Mouse (Mus musculus) liver, postnatal 0 days (tissue): Measurements from ENCODE around the gene Nelfa. TPM values are rescaled to one million over a fixed set of nuclear protein-coding genes. Genes with fewer than 3 reads are reported as not detected.
A peak's percentile ranks its signal among the peaks of the same experiment; 100 is the strongest.

Experiments used
- ATAC-seq: fragments of 200-750 bp; cut with Nextera tagmentation; 2 replicates; pipeline ENCODE4 v1.8.0; 2017; ENCODE audit warnings: mild to moderate bottlenecking, moderate library complexity
- DNase-seq: peaks from one replicate; pipeline ENCODE4 v3.0.0-alpha.2; 2016
- H3K27ac ChIP-seq: fragments of 300-500 bp; sonication (generic); 2 replicates; pipeline ENCODE4 v1.5.1; 2014; ENCODE audit warnings: antibody characterized with exemption, moderate library complexity, mild to moderate bottlenecking, low read depth
- H3K27me3 ChIP-seq: fragments of 300-500 bp; sonication (generic); 2 replicates; pipeline ENCODE4 v1.6.1; 2014; ENCODE audit warnings: low read length, control low read depth, mixed read lengths; ENCODE audit not compliant: insufficient read depth
- H3K36me3 ChIP-seq: fragments of 300-500 bp; sonication (generic); replicated peaks from 2 replicates; pipeline ENCODE4 v1.6.1; 2014; ENCODE audit warnings: mild to moderate bottlenecking, control low read depth, low read length, moderate library complexity, mixed read lengths; ENCODE audit not compliant: insufficient read depth
- H3K4me1 ChIP-seq: fragments of 300-500 bp; sonication (generic); 2 replicates; pipeline ENCODE4 v1.6.1; 2014; ENCODE audit warnings: antibody characterized with exemption, mild to moderate bottlenecking, control low read depth; ENCODE audit not compliant: insufficient read depth
- H3K4me2 ChIP-seq: fragments of 300-500 bp; sonication (generic); 2 replicates; pipeline ENCODE4 v1.6.1; 2014; ENCODE audit warnings: low read depth, mild to moderate bottlenecking, low read length, moderate library complexity, mixed read lengths
- H3K4me3 ChIP-seq: fragments of 300-500 bp; sonication (generic); 2 replicates; pipeline ENCODE4 v1.5.1; 2014; ENCODE audit warnings: low read depth, low read length
- H3K9ac ChIP-seq: fragments of 300-500 bp; sonication (generic); replicated peaks from 2 replicates; pipeline ENCODE4 v1.6.1; 2014; ENCODE audit warnings: mild to moderate bottlenecking, moderate library complexity
- H3K9me3 ChIP-seq: fragments of 300-500 bp; sonication (generic); 2 replicates; pipeline ENCODE4 v1.6.1; 2016; ENCODE audit warnings: mild to moderate bottlenecking, control low read depth, low read length, mixed read lengths
- CTCF ChIP-seq: sonication (generic); IDR thresholded peaks from 2 replicates; pipeline ENCODE4 v1.5.1; 2016; ENCODE audit warnings: antibody characterized with exemption, low read depth
- EP300 ChIP-seq: IDR thresholded peaks from 2 replicates; pipeline ENCODE4 v1.6.1; 2016; ENCODE audit warnings: antibody characterized with exemption, low read depth, mild to moderate bottlenecking
- WGBS: fragments of 180-500 bp; shearing (Covaris S2); extraction: QIAGEN DNeasy Blood & Tissue Kit; methylation state at CpG from one replicate; pipeline ENCODE4 v1.1.7; 2014; ENCODE audit not compliant: insufficient replicate concordance; 5-methylcytosine and 5-hydroxymethylcytosine counted together
- polyA plus RNA-seq: library from polyadenylated mRNA; unstranded; fragments of >200 nt; fragmentation: Nextera tagmentation; extraction: Ambion mirVana; gene quantifications from 2 replicates; pipeline ENCODE4 v1.2.1, GENCODE M21; 2015

Gene Nelfa
- 12.3 and 13.0 TPM in 2 replicates for polyA plus RNA-seq

DNA sequence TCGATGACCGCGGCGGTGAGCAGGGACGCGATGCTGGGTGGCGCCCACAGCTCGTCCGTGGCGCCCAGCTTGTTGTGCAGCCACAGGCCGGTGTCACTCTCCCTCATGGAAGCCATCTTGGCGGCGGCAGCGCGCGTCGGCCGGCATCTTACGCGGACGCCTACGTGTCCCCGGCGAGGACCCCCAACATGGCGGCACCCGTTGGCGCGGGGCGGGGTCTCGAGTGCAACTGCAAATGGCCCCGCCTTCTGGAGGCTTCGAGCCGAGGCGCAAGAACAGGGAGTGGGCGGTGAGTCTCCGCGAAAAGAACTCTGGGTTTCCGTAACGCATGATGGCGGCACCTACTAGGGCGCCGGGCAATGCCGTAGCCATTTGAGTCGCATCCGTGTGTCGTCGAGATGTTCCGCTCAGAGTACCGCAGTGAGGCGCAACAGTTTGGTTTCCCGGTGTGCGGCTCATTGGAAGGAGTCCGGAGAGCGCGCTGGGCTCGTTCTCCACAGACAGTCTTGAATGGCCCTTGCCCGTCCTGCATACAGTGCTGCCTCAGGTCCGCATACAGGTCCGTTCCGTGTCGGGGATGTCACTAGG is at the start of gene Nelfa:
Gene Nelfa (minus strand): TSS at position 294 of the 588 bp plus-strand sequence.
- TF ChIP-seq EP300 = no peak; the same call in 1 of the 2 replicates
- TF ChIP-seq CTCF = peak; percentile 26
- peak within 1 kb of the TSS; percentile 90 for H3K4me3 ChIP-seq
- H3K9ac ChIP-seq = peak within 1 kb of the TSS; percentile 96
- H3K9me3 ChIP-seq = peaks cover 3% of the 10 kb centered on the region
- peak within 1 kb of the TSS; percentile 82 for H3K4me2 ChIP-seq
- peaks cover 26% of the 10 kb centered on the region for H3K4me1 ChIP-seq
- H3K36me3 ChIP-seq = 0 out of 2 replicates have a peak, but pooled peaks cover 5% of the 10 kb centered on the region
- no peaks in the 10 kb centered on the region for H3K27me3 ChIP-seq
- H3K27ac ChIP-seq = peak within 1 kb of the TSS; percentile 95
- peak; percentile 97 for ATAC-seq
- DNase-seq = peak; percentile 98
- WGBS = under 1% methylated on average over 52 of the region's 61 CpGs

GRCm38 (mm10) chr5:33983309-33984121 is 47.3 kb upstream of the Nelfa start, which contains the start of gene Gm1673:
Gene Gm1673 (plus strand): TSS chr5:33983433.
- under 1% methylated on average over 83 of the region's 88 CpGs for WGBS
- no peaks in the 10 kb centered on the region for H3K36me3 ChIP-seq
- ATAC-seq (peak; percentile 56), DNase-seq (peak; percentile 70)
- peak within 1 kb of the TSS; percentile 41 for H3K9ac ChIP-seq
- H3K27ac ChIP-seq = no peak within 1 kb of the TSS
- no peaks in the 10 kb centered on the region for H3K9me3 ChIP-seq
- peaks cover 8% of the 10 kb centered on the region; the same call in 1 of the 2 replicates for H3K4me1 ChIP-seq
- H3K27me3 ChIP-seq = peaks cover 25% of the 10 kb centered on the region
- peak within 1 kb of the TSS; percentile 87 for H3K4me2 ChIP-seq
- peak within 1 kb of the TSS; percentile 64 for H3K4me3 ChIP-seq
- peak; percentile 36 for TF ChIP-seq CTCF
- TF ChIP-seq EP300 = no peak

DNA sequence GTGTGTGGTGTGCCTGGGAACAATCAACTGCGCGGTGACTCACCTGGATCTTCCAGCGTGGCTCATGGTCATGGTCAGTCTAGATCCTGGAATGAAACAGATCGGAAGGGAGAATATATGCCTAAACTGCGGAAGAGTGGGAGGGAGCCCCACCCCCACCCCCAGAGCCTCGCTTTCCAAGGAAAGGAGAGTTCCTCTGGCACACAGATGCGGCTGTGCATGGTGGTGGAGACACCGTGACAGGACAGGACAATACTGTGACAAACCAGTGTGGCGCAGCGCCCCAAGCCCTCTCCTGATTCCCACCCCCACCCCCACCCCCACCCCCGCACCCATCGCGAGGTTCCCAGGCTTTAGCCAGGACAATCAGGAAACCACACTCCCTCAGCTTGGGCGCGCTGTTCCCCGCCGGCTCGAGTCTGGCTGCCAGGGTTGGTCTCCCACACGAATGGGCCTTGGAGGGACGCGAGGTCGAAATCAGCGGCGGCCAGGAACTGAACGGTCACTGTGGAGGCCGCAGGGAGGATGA is 46.6 kb upstream of the Nelfa start:
- ATAC-seq (no peak), DNase-seq (no peak)
- Histone ChIP-seq H3K4me2 (peak overlapping the region; percentile 87), H3K4me3 (peak overlapping the region; percentile 64), H3K27ac (no peak overlapping the region), H3K9me3 (no peaks in the 10 kb centered on the region), H3K9ac (peak overlapping the region; percentile 41), H3K4me1 (peaks cover 8% of the 10 kb centered on the region; the same call in 1 of the 2 replicates), H3K36me3 (no peaks in the 10 kb centered on the region), H3K27me3 (peaks cover 25% of the 10 kb centered on the region)
- 9% methylated on average over 26 of the region's 26 CpGs for WGBS
- no peak for TF ChIP-seq CTCF

DNA sequence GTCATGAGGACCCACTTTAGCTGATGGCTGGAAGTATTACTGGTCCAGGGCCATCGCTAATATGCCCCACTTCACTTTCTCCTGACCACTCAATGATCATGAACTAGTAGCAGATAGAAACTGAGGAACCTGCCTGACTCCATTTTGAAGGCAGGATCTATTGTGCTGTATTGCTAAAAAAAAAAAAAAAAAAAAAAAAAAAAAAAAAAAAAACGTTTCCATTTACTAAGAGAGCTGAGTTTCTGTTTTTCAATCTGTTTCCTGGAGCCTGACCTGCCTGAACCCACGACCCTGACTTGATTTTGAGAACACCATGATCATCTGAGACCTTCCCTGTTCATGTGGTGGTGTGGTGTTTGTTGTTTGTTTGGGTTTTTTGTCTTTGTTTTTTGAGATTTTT is 40.1 kb upstream of the Nelfa start:
- no peak for ATAC-seq
- H3K9me3 ChIP-seq = no peaks in the 10 kb centered on the region
- H3K4me2 ChIP-seq = no peak overlapping the region

DNA sequence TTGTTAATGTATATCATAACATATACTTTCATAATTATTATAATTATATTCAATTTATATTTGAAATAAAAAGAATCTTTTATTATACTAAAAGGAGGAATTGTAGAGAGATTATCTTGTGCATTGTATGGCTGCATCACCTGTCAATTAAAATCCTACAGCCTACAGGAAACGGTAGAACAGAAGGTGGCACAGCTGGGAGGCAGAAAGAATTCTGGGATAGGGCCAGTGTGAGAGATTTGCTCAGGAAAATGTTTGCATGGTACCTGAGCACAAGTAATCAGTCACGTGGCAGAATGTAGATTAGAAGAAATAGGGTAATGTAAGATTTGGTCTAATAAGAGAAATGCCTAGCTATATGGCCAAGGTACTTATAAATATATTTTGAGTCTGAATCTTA is 38.5 kb upstream of the Nelfa start:
- no peak for DNase-seq
- 61% methylated on average over 2 of the region's 2 CpGs for WGBS
- no peaks in the 10 kb centered on the region for H3K9me3 ChIP-seq
- H3K4me2 ChIP-seq = no peak overlapping the region
- H3K9ac ChIP-seq = no peak overlapping the region
- H3K27ac ChIP-seq = no peak overlapping the region
- ATAC-seq = no peak
- 0 out of 2 replicates have a peak, but pooled peaks cover 2% of the 10 kb centered on the region for H3K27me3 ChIP-seq
- no peak for TF ChIP-seq EP300
- no peak for TF ChIP-seq CTCF
- H3K36me3 ChIP-seq = no peaks in the 10 kb centered on the region
- H3K4me1 ChIP-seq = no peaks in the 10 kb centered on the region
- H3K4me3 ChIP-seq = no peak overlapping the region

More for the DNA sequence above, 40.1 kb upstream of the Nelfa start:
- H3K4me1 ChIP-seq = no peaks in the 10 kb centered on the region
- no peak overlapping the region for H3K27ac ChIP-seq
- H3K27me3 ChIP-seq = 0 out of 2 replicates have a peak, but pooled peaks cover under 1% of the 10 kb centered on the region
- H3K4me3 ChIP-seq = no peak overlapping the region
- WGBS = 24% methylated on average over 3 of the region's 3 CpGs
- H3K9ac ChIP-seq = no peak overlapping the region
- H3K36me3 ChIP-seq = no peaks in the 10 kb centered on the region
- TF ChIP-seq CTCF = no peak
- TF ChIP-seq EP300 = no peak
- no peak for DNase-seq

GRCm38 (mm10) chr5:33959382-33959781 is 23.2 kb upstream of the Nelfa start:
- Histone ChIP-seq H3K27ac (no peak overlapping the region), H3K9ac (no peak overlapping the region)

More at GRCm38 (mm10) chr5:33959382-33959781, 23.2 kb upstream of the Nelfa start:
- Histone ChIP-seq H3K27me3 (no peaks in the 10 kb centered on the region), H3K9me3 (no peaks in the 10 kb centered on the region; the same call in 1 of the 2 replicates), H3K4me1 (no peaks in the 10 kb centered on the region), H3K36me3 (no peaks in the 10 kb centered on the region), H3K4me3 (no peak overlapping the region), H3K4me2 (no peak overlapping the region)
- no peak for DNase-seq
- no peak for ATAC-seq
- TF ChIP-seq CTCF (no peak), EP300 (no peak)
- WGBS = 61% methylated on average over 4 of the region's 4 CpGs
